Mouse (Mus musculus) limb, embryonic 12.5 days (tissue): Measurements from ENCODE around the gene Prkar2b. TPM values are rescaled to one million over a fixed set of nuclear protein-coding genes. Genes with fewer than 3 reads are reported as not detected.

ENCODE experiments used
- ATAC-seq: fragments of 200-750 bp; cut with Nextera tagmentation; 2 replicates; pipeline ENCODE4 v1.8.0; 2017; ENCODE audit warnings: low read depth, moderate TSS enrichment; ENCODE audit not compliant: insufficient number of reproducible peaks, insufficient read depth, low FRiP score, low TSS enrichment
- H3K27ac ChIP-seq: fragments of 300-500 bp; sonication (generic); 2 replicates; pipeline ENCODE4 v1.5.1; 2016; ENCODE audit warnings: mild to moderate bottlenecking, moderate library complexity
- H3K27me3 ChIP-seq: fragments of 300-500 bp; sonication (generic); 2 replicates; pipeline ENCODE4 v1.6.1; 2016; ENCODE audit warnings: mild to moderate bottlenecking, moderate library complexity
- H3K36me3 ChIP-seq: fragments of 300-500 bp; sonication (generic); 2 replicates; pipeline ENCODE4 v1.6.1; 2016; ENCODE audit warnings: mild to moderate bottlenecking, moderate library complexity
- H3K4me1 ChIP-seq: fragments of 300-500 bp; sonication (generic); replicated peaks from 2 replicates; pipeline ENCODE4 v1.6.1; 2016
- H3K4me2 ChIP-seq: fragments of 300-500 bp; sonication (generic); 2 replicates; pipeline ENCODE4 v1.6.1; 2016; ENCODE audit warnings: mild to moderate bottlenecking, moderate library complexity
- H3K4me3 ChIP-seq: fragments of 300-500 bp; sonication (generic); replicated peaks from 2 replicates; pipeline ENCODE4 v1.5.1; 2016; ENCODE audit warnings: mild to moderate bottlenecking
- H3K9ac ChIP-seq: fragments of 300-500 bp; sonication (generic); replicated peaks from 2 replicates; pipeline ENCODE4 v1.6.1; 2016; ENCODE audit warnings: mild to moderate bottlenecking, moderate library complexity
- H3K9me3 ChIP-seq: fragments of 300-500 bp; sonication (generic); 2 replicates; pipeline ENCODE4 v1.6.1; 2016; ENCODE audit warnings: mild to moderate bottlenecking, moderate library complexity
- WGBS: fragments of 180-500 bp; shearing (Covaris S2); methylation state at CpG from one replicate; pipeline ENCODE4 v1.1.7; 2016; 5-methylcytosine and 5-hydroxymethylcytosine counted together
- polyA plus RNA-seq: library from polyadenylated mRNA; unstranded; fragments of >200 nt; fragmentation: Nextera tagmentation; extraction: Ambion mirVana; gene quantifications from 2 replicates; pipeline ENCODE4 v1.2.1, GENCODE M21; 2016

The Prkar2b gene
- polyA plus RNA-seq, 1 experiment from 2014 or later: 32.1 TPM

- Histone ChIP-seq H3K27me3 (no peaks in the 10 kb centered on the region), H3K9me3 (no peaks in the 10 kb centered on the region), H3K27ac (no peak overlapping the region), H3K4me2 (no peak overlapping the region), H3K9ac (no peak overlapping the region), H3K4me1 (no peaks in the 10 kb centered on the region; the same call in 1 of the 2 replicates), H3K36me3 (no peaks in the 10 kb centered on the region), H3K4me3 (no peak overlapping the region)
- WGBS: 87% methylated on average over 4 of the region's 4 CpGs
- ATAC-seq: no peak
Measured at GRCm38 (mm10) chr12:31966405-31966804, 94.7 kb downstream of the Prkar2b start.

DNA sequence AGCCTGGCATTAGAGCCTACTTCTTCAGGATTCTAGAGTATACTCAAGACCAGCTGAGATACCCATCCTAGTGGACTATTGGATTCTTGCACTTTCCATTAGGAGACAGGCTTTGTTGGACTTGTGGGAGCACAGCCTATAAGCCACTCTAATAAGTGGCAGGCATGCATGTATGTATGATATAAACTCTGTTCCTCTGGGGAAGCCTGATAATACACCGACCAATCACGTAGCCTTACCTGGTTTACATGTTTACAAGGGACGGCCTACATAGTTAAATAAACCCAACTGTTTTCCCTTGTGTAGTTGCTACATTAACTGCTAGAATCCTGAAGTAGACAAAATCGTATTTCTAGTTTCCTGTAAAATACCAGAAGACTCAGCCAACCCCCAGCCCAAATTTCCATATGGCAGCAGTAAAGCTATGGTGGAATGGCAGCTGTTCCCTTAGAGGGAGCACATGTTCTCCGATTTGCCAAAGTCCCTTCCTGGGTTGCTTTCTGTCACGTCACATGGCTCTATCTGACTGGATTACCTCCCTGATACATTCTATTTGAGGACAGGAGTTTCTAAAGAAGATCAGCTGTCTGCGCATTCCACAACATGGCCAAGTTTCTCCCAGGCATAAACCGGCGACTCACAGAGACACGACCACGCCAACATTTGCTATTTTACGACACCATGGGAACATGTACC is 95.4 kb downstream of the Prkar2b start:
- no peak for ATAC-seq
- H3K4me2 ChIP-seq: no peak overlapping the region
- H3K36me3 ChIP-seq: no peaks in the 10 kb centered on the region
- no peak overlapping the region for H3K4me3 ChIP-seq
- 80% methylated on average over 12 of the region's 12 CpGs for WGBS
- no peak overlapping the region for H3K9ac ChIP-seq
- no peak overlapping the region for H3K27ac ChIP-seq
- H3K4me1 ChIP-seq: no peaks in the 10 kb centered on the region; the same call in 1 of the 2 replicates
- no peaks in the 10 kb centered on the region for H3K27me3 ChIP-seq
- no peaks in the 10 kb centered on the region for H3K9me3 ChIP-seq

DNA sequence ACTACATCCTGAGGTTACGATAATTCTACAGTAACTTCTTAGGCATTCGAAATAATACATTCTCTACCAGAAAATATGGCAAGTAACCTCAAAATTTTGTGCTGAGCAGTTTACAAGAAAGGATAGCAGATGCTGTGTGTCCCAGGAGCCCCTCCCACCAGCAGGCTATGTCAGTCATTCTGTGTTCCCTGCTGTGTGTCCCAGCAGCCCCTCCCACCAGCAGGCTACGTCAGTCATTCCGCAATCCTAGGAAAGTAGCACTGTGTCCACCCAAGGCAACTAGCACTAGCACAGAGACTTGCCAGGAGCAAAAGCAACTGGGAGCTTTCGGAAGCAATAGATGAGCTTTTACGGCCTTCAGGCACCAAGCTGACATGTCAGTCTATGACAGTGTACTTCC is 97.0 kb downstream of the Prkar2b start:
- Histone ChIP-seq H3K9ac (no peak overlapping the region), H3K4me2 (no peak overlapping the region), H3K27ac (no peak overlapping the region), H3K9me3 (no peaks in the 10 kb centered on the region), H3K27me3 (no peaks in the 10 kb centered on the region), H3K36me3 (no peaks in the 10 kb centered on the region), H3K4me1 (no peaks in the 10 kb centered on the region), H3K4me3 (no peak overlapping the region)
- WGBS: 79% methylated on average over 6 of the region's 6 CpGs
- no peak for ATAC-seq

DNA sequence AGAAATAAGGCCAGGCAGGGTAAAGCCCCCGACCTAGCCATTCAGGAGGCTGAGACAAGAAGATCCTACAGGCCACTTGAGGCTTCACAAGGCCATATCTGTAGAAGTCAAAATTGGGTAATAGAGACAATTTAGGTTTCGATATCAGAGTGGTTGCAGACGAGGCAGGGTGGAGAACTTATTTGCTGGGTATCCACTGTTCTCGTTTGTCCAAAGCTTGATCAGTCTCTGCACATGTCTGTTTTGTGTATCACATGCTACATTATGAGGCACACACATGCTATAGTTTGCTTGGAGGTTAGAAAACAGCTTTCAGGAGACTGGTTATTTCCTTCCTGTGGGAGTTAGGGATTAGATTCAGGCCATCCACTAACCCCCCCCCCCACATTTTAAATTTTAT is 105.3 kb downstream of the Prkar2b start:
- 78% methylated on average over 4 of the region's 4 CpGs for WGBS
- Histone ChIP-seq H3K4me1 (0 out of 2 replicates have a peak, but pooled peaks cover 2% of the 10 kb centered on the region), H3K27me3 (no peaks in the 10 kb centered on the region), H3K36me3 (no peaks in the 10 kb centered on the region), H3K9ac (no peak overlapping the region), H3K4me3 (no peak overlapping the region), H3K4me2 (no peak overlapping the region), H3K9me3 (no peaks in the 10 kb centered on the region), H3K27ac (no peak overlapping the region)
- ATAC-seq: no peak

DNA sequence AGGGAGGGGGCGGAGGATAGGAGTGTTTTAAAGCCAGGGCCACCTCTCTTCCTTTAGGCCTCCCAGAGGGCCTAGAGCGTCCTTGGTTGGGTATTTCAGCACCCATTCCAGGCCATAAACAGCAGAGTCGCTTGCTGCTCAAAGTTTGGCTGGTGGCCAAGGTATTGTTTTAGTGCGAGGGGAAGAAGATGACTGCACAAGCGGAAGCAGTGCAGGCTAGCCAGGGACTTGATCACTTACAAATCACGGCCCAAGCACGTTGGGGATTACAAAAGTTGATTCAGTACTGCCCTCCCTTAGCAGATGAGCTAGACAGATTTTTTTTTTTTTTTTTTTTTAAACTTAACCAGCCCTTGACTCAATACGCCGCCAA is 110.5 kb downstream of the Prkar2b start:
- Histone ChIP-seq H3K36me3 (no peaks in the 10 kb centered on the region), H3K4me3 (peak overlapping the region; percentile 47), H3K4me2 (peak overlapping the region; percentile 64), H3K27me3 (no peaks in the 10 kb centered on the region), H3K9ac (peak overlapping the region; percentile 44; the same call in 1 of the 2 replicates), H3K4me1 (0 out of 2 replicates have a peak, but pooled peaks cover 2% of the 10 kb centered on the region), H3K27ac (peak overlapping the region; percentile 78), H3K9me3 (no peaks in the 10 kb centered on the region)
- 9% methylated on average over 9 of the region's 9 CpGs for WGBS
- no peak for ATAC-seq

DNA sequence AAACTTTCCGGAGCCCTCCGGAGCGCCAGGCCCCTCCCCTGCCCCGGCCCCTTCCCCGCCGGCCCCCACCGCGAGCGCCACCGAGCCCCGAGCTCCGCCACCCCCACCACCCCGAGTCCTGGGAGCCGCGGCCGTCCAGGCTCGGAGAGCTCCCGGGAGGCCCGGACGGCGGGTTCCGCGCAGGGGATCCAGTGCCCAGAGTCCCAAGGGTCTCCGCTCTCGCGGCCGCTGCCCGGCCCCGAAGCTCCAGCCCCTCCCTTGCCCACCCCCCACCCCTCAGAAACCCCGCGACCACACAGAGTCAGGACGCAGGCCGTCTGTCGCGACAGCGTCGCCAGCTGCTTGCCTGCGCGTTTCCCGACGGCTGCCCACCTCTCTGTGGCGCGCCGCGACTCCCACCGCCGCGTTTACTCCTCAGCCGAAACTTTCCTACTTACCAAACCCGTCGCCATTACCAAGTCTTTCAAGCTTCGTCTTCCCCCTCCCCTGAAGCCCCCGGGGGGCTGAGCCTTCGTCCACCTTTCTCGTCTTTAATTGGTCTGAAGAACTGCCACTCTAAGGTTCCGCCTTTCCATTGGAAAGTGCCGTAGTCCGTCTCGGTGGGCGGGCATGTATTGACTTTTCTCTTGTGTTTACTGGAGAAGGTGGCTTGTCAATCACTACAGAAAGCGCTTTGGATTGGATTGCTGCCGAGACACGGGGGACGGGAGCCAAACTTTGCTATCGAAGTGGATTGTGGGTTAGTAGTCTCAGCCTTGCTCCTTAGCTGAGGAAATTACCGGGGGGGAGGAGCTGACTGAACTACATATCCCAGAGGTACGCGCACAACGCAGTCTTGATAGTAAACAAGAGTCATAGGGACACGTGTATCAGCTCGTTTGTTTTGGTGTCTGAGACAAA is 111.1 kb downstream of the Prkar2b start, which contains the start of gene Hbp1:
Hbp1 (minus strand) TSS at position 777 of the 900 bp plus-strand sequence.
- under 1% methylated on average over 64 of the region's 71 CpGs for WGBS
- H3K9ac ChIP-seq: peak within 1 kb of the TSS; percentile 97
- H3K9me3 ChIP-seq: no peaks in the 10 kb centered on the region
- H3K4me3 ChIP-seq: peak within 1 kb of the TSS; percentile 90
- H3K27me3 ChIP-seq: no peaks in the 10 kb centered on the region
- peak; percentile 98 for ATAC-seq
- H3K4me1 ChIP-seq: 0 out of 2 replicates have a peak, but pooled peaks cover 2% of the 10 kb centered on the region
- H3K27ac ChIP-seq: peak within 1 kb of the TSS; percentile 99
- H3K4me2 ChIP-seq: peak within 1 kb of the TSS; percentile 64
- no peaks in the 10 kb centered on the region for H3K36me3 ChIP-seq

DNA sequence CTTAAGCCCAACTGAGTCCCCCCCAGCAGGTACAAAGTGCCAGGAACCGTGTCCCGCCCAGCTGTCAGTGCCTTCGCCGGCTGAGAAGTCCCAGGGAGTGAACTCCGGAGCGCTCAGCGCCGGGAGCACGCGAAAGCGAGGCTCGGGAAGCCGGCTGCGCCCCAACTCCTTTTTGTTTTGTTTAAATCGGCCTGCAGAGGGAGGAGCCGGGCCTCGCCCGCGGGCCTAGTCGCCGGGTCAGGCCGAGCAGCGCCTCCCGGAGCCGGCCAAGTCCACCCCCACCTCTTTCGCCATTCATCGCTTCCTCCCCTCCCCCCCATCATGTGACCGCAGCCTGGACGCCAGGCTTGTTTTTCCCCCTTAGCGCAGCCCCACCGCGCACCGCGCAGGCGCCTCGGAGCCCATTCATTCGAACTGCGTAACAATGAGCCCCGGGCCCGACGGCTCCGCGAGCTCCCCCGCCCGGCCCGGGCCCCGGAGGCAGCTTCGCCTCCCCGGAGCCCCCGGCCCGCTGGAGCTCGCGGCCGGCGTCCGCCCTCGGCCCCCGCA is 111.8 kb downstream of the Prkar2b start:
- Histone ChIP-seq H3K4me3 (peak overlapping the region; percentile 90), H3K9me3 (no peaks in the 10 kb centered on the region), H3K4me2 (peak overlapping the region; percentile 58), H3K9ac (peak overlapping the region; percentile 97), H3K4me1 (0 out of 2 replicates have a peak, but pooled peaks cover 2% of the 10 kb centered on the region), H3K36me3 (no peaks in the 10 kb centered on the region), H3K27me3 (no peaks in the 10 kb centered on the region), H3K27ac (peak overlapping the region; percentile 99)
- ATAC-seq: peak; percentile 76
- under 1% methylated on average over 44 of the region's 58 CpGs for WGBS

DNA sequence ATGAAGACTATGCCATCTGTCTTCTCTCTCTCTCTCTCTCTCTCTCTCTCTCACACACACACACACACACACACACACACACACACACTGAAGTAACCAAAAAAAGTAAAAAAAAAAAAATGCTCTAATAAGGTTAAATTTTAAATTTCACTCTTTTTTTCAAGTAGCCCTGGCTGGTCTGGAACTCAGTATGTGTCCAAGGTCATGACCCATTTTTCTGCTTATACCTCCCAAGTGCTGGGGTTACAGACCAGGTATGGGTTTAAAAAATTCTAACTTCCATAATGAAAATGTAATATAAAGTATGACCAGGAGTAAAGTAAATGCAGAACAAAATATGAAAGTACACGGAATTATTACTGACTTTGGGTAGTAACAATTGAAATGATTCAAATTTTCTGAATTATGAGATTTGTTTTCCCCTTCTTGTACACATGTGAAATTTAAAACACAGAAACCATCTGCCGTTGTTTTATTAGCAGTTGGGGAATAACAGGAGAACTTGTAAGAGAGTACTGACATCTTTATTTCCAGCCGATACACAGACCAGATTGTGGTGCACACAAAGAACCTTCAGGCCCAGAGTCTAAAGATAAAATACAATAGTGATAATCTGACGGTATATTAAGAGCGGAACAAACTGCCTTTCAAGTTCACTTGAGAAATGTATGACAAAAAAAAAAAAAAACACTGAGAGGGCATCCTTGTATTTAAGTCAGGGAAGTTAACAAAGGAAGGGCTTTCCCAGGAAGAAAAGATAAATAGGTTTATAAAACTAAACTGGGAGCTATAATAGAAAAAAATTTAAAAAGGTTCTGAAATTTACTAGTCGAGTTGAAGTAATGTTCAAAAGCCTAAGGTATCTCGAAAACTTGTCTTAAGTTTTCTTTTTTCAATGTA is 112.7 kb downstream of the Prkar2b start:
- peak overlapping the region; percentile 97 for H3K9ac ChIP-seq
- H3K27ac ChIP-seq: peak overlapping the region; percentile 99
- 27% methylated on average over 7 of the region's 7 CpGs for WGBS
- H3K4me2 ChIP-seq: peak overlapping the region; percentile 58
- H3K4me1 ChIP-seq: 0 out of 2 replicates have a peak, but pooled peaks cover 2% of the 10 kb centered on the region
- peaks cover 7% of the 10 kb centered on the region for H3K36me3 ChIP-seq
- no peak for ATAC-seq
- no peaks in the 10 kb centered on the region for H3K27me3 ChIP-seq
- H3K9me3 ChIP-seq: no peaks in the 10 kb centered on the region
- peak overlapping the region; percentile 90 for H3K4me3 ChIP-seq

DNA sequence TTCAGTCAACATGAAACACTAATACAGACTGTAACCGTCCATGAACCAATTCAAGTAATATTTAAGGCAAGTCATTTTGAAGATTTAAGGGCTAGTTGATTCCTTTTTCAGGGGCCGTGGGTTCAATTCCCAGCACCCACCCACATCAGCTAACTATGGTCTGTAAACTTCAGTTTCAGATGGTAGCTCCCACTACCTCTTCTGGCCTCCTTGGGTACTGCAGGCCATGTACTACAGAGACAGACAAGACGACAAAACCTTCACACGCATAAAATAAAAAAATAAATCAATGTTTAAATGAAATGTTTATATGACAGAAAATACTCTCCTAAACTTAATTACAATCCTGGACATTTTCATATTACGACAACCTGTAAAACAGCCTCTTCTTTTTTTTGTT is 113.6 kb downstream of the Prkar2b start:
- no peaks in the 10 kb centered on the region for H3K27me3 ChIP-seq
- H3K36me3 ChIP-seq: peaks cover 15% of the 10 kb centered on the region
- no peak overlapping the region for H3K9ac ChIP-seq
- H3K9me3 ChIP-seq: no peaks in the 10 kb centered on the region
- H3K27ac ChIP-seq: no peak overlapping the region
- no peak overlapping the region for H3K4me3 ChIP-seq
- WGBS: 96% methylated on average over 5 of the region's 5 CpGs
- H3K4me1 ChIP-seq: 0 out of 2 replicates have a peak, but pooled peaks cover 2% of the 10 kb centered on the region
- no peak for ATAC-seq
- H3K4me2 ChIP-seq: no peak overlapping the region

- no peak overlapping the region for H3K4me2 ChIP-seq
- no peak for ATAC-seq
- no peak overlapping the region for H3K9ac ChIP-seq
- WGBS: 97% methylated on average over 2 of the region's 2 CpGs
- no peak overlapping the region for H3K27ac ChIP-seq
- H3K4me3 ChIP-seq: no peak overlapping the region
- peaks cover 37% of the 10 kb centered on the region for H3K36me3 ChIP-seq
- no peaks in the 10 kb centered on the region for H3K27me3 ChIP-seq
- H3K4me1 ChIP-seq: no peaks in the 10 kb centered on the region
- H3K9me3 ChIP-seq: no peaks in the 10 kb centered on the region
Measured at GRCm38 (mm10) chr12:31944405-31944804, 116.7 kb downstream of the Prkar2b start.
